Mouse (Mus musculus): ENCODE data around the gene Gm3233.
"Not testable (repeated sequence)": the region's sequence is repeated elsewhere in the genome, so short reads cannot be mapped to it uniquely, and the experiment has no call there.

Gm3233 gene

GRCm38 (mm10) chr10:77738929-77739328, 20.6 kb downstream of the Gm3233 start:
- POLR2A ChIA-PET: no interaction called here
- CTCF ChIA-PET: interaction anchor here in 2 of 4 experiments (0.6 to 1.6 kb wide), 2 partner anchors 10 to 641 kb away, joined by 8 to 9 read pairs; no protein-coding TSS in a partner anchor

- ChIA-PET POLR2A (no interaction called here), CTCF (no interaction called here)
Measured at GRCm38 (mm10) chr10:77735928-77736327, 23.6 kb downstream of the Gm3233 start.

GRCm38 (mm10) chr10:77729241-77729640, 30.2 kb downstream of the Gm3233 start:
- ChIA-PET CTCF (interaction anchor here in 3 of 4 experiments (0.6 to 3.1 kb wide), 10 partner anchors 9 to 217 kb away, joined by 3 to 11 read pairs (median 3); partner anchors contain the start of genes Gm18596 (in 1 of the 3) and Krtap12-1 (in 1 of the 3)), POLR2A (interaction anchor here in 1 of 4 experiments (0.6 kb wide), 1 partner anchor 527 kb away, joined by 3 read pairs; no protein-coding TSS in a partner anchor)

GRCm38 (mm10) chr10:77728280-77728679, 31.2 kb downstream of the Gm3233 start:
- CTCF ChIA-PET: interaction anchor here in 3 of 4 experiments (0.5 to 3.1 kb wide), 5 partner anchors 10 to 211 kb away, joined by 3 to 11 read pairs (median 4); partner anchors contain the start of gene Gm18596 (in 1 of the 3)

GRCm38 (mm10) chr10:77726186-77726585, 33.3 kb downstream of the Gm3233 start, which contains the start of gene Gm10100:
Gene Gm10100 (plus strand): TSS chr10:77726486.
- CTCF ChIA-PET: interaction anchor here in 1 of 4 experiments (1.1 to 1.8 kb wide), 2 partner anchors 47 to 138 kb away, joined by 3 to 9 read pairs; no protein-coding TSS in a partner anchor
- POLR2A ChIA-PET: no interaction called here

More at GRCm38 (mm10) chr10:77728280-77728679, 31.2 kb downstream of the Gm3233 start:
- POLR2A ChIA-PET: no interaction called here

GRCm38 (mm10) chr10:77724855-77725254, 34.6 kb downstream of the Gm3233 start:
- CTCF ChIA-PET: interaction anchor here (0.5 to 1.8 kb wide), 42 partner anchors 8 to 1879 kb away, joined by 3 to 10 read pairs (median 4); partner anchors contain the start of genes Gm9736 (in 1 of the 4), Pofut2 (in 1 of the 4), Pttg1ip (in 1 of the 4) and Tspear (in 1 of the 4)
- POLR2A ChIA-PET: interaction anchor here in 3 of 4 experiments (0.6 to 1.5 kb wide), 5 partner anchors 26 to 520 kb away, joined by 3 to 5 read pairs (median 4); no protein-coding TSS in a partner anchor

GRCm38 (mm10) chr10:77720299-77720698, 39.2 kb downstream of the Gm3233 start, which contains the start of gene Krtap12-1:
Gene Krtap12-1 (plus strand): TSS chr10:77720599.
- CTCF ChIA-PET: interaction anchor here in 2 of 4 experiments (0.6 to 0.8 kb wide), 2 partner anchors 9 to 104 kb away, joined by 3 to 4 read pairs; no protein-coding TSS in a partner anchor
- POLR2A ChIA-PET: not testable (repeated sequence)

GRCm38 (mm10) chr10:77715507-77715906, 44.0 kb downstream of the Gm3233 start, which contains the start of gene Gm10142:
Gene Gm10142 (plus strand): TSS chr10:77715807.
- ChIA-PET POLR2A (no interaction called here), CTCF (interaction anchor here in 2 of 4 experiments (0.6 to 0.7 kb wide), 2 partner anchors 198 to 449 kb away, joined by 3 to 8 read pairs; no protein-coding TSS in a partner anchor)

- POLR2A ChIA-PET: no interaction called here
Measured at GRCm38 (mm10) chr10:77713734-77714133, 45.7 kb downstream of the Gm3233 start.

GRCm38 (mm10) chr10:77711157-77711556, 48.3 kb downstream of the Gm3233 start, which contains the start of gene Gm10024:
Gene Gm10024 (plus strand): TSS chr10:77711457.
- POLR2A ChIA-PET, CTCF ChIA-PET: not testable (repeated sequence)

More at GRCm38 (mm10) chr10:77713734-77714133, 45.7 kb downstream of the Gm3233 start:
- CTCF ChIA-PET: no interaction called here

- POLR2A ChIA-PET: interaction anchor here in 2 of 4 experiments (0.7 kb wide), 4 partner anchors 19 to 294 kb away, joined by 3 to 6 read pairs (median 5); partner anchors contain the start of gene Gm19402 (in 1 of the 2)
Measured at GRCm38 (mm10) chr10:77709831-77710230, 49.7 kb downstream of the Gm3233 start.

More at GRCm38 (mm10) chr10:77709831-77710230, 49.7 kb downstream of the Gm3233 start:
- CTCF ChIA-PET: interaction anchor here in 2 of 4 experiments (0.7 kb wide), 2 partner anchors 10 to 269 kb away, joined by 3 to 4 read pairs; no protein-coding TSS in a partner anchor
